Mouse (Mus musculus) neutrophil, adult 65 days (primary cell): ENCODE results near the gene Vmn2r52. TPM values are rescaled to one million over a fixed set of nuclear protein-coding genes. Genes with fewer than 3 reads are reported as not detected.

Source experiments
- total RNA-seq: library from RNA; stranded (reverse); gene quantifications from 2 replicates; pipeline ENCODE4 v1.2.4, GENCODE M21; 2023

Gene Vmn2r52
- 0.05 and 0.06 TPM in 2 replicates for total RNA-seq

GRCm38 (mm10) chr7:10176473-10176872 is at the start of gene Vmn2r52:
Vmn2r52 (minus strand) TSS chr7:10176573.

GRCm38 (mm10) chr7:10105641-10106040 is 70.7 kb downstream of the Vmn2r52 start, which contains the start of gene Vmn2r51:
Vmn2r51 (minus strand) TSS chr7:10105741.

Other genes with a start within 250 kb of the Vmn2r52 start
- not detected in 2 replicates for gene Vmn2r48, start 223.0 kb downstream of the Vmn2r52 start, total RNA-seq
- not detected in 2 replicates for gene Vmn2r49, start 184.3 kb downstream of the Vmn2r52 start, total RNA-seq
- not detected in 2 replicates for gene Vmn2r50, start 123.3 kb downstream of the Vmn2r52 start, total RNA-seq
- gene Vmn2r51, start 70.8 kb downstream of the Vmn2r52 start, total RNA-seq: not detected in 2 replicates
- not detected in 2 replicates for gene Vmn1r66, start 101.4 kb upstream of the Vmn2r52 start, total RNA-seq